Mouse (Mus musculus): Measurements from ENCODE around the gene Aqp5.

Aqp5 gene

DNA sequence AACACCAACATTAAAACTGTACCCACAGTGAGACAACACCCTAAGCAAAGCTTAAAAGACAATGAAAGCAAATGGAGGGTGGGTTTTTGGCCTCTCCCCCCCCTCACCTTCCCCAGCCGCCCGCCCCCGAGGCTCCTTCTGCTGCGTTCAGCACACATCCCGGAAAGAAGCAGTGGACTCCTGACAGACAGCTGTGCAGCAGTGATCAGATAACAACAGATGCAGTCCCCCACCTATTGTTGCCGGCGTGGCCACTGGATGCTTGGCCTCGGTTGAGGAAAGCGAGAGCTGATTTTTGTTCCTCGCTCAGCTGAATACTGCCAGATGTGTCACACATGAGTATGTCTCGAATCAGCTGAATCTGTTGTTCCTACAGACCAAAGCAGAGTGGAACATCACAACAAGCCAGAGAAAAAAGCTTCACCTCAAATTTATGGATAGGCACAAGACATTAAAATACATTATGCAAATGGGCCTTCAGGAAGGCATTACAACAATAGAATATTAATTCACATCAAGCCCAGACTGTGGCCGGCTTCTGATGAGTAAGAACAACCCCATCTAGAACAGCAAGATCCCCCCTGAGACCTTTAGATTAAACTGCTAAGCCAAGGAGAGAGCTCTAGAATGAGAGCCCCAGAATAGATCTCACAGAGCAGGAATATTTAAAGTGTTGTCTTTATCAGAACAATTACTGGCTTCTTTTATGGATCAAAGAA, 47.0 kb downstream of the Aqp5 start:
- no peak for DNase-seq (ENCODE audit: low spot score in 2 of 2)

DNA sequence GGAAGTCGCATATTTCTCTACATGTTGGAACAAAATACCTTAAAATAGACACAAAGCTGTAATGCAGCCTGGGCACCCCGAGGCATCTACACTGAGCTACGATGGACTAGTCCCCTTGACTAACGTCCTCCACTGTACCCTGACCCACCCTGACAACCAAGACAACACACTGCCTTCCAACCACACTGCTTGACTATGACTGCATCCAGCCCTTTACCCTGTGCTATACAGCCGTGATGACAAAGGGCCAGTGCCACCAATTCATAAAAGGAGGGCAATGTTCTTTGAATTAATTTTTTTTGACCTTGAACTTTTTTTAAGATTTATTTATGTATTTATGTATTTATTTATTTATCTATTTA, 47.5 kb downstream of the Aqp5 start:
- DNase-seq (ENCODE audit: low spot score in 2 of 2), result no peak

DNA sequence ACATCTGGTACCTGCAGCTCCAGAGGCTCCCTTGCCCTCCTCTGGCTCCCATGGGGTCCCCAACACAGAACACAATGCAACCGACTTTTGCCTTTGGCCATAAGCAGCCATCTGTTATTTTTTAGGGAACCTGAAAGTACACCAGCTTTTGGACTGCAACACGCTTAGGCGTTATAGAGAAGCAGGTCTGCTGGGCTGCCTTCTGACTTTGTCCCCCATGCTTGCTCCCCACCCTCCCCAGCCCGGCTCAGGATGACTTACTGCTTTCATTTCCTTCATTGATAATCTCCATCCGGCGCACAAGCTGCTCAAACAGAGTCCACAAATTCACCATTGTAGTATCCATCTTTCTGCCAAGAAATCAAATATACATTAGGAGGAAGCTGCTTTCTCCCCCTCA, 52.0 kb downstream of the Aqp5 start:
- no peak for DNase-seq (ENCODE audit: low spot score in 2 of 2)

DNA sequence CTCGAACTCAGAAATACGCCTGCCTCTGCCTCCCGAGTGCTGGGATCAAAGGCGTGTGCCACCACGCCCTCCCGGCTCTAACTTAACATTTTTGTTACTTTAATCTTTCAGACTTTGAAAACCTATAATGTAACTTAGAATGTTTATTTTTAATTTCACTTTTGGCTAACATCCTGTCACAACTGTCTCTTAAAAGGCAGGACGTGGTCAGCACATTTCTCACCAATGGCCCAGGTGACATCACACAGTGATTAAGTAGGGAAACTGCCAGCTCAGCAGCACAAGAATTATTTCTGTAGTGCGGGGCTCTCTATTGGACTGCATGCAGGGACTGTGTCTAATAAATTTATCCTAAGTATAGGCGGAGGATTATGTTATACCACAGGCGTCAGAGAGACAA, 53.2 kb downstream of the Aqp5 start:
- DNase-seq (ENCODE audit: low spot score in 2 of 2), result no peak
